Mouse (Mus musculus): ENCODE results near the gene Mrpl27.
A peak's percentile ranks its signal among the peaks of the same experiment; 100 is the strongest.
"Not testable (repeated sequence)": the region's sequence is repeated elsewhere in the genome, so short reads cannot be mapped to it uniquely, and the experiment has no call there.

Gene Mrpl27

DNA sequence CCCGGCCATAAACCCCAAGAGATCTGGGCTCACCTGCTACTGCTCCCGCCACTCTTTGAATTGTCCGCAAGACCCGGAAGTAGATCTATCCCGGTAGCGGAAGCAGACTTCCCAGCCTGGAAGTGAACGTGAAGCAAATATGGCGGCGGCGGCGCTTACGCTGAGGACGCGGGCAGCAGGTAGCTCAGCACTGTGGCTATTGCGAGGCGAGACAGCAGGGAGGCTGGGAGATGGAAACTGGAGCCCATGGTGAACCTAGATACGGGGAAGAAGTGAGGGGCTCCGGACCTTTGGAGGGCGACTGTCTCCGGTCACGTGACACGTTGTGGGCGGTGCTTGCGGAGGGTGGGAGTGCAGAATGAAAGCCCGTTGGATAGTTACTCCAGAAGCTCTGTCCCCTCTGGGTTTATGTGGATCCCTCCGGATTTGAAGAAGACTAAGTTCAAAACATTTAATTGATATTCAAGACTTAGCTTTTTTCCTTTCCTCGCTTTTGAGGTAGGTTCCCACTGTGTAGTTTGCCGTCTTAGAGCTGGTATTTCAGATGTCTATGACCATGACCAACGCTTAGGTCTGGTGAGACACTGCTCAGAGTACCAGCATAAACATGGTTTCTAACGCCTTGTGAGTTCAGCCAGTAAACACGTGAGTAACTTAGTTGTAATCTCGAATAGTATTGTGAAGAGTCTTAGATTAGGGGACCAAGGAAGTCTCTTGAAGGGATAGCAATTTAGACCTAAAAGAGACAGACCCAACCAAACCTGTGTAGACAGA is at the start of gene Mrpl27, which contains the start of gene Eme1:
Gene Mrpl27 (plus strand): TSS at position 105 of the 774 bp plus-strand sequence.
Gene Eme1 (minus strand): TSS at position 302 of the 774 bp plus-strand sequence.
- DNase-seq (ENCODE audit: low read depth, low spot score) = peak; percentile 88

- no peak for DNase-seq (ENCODE audit: low read depth, low spot score)
These were observed 42.5 kb upstream of the Mrpl27 start for GRCm38 (mm10) chr11:94610744-94611740.

DNA sequence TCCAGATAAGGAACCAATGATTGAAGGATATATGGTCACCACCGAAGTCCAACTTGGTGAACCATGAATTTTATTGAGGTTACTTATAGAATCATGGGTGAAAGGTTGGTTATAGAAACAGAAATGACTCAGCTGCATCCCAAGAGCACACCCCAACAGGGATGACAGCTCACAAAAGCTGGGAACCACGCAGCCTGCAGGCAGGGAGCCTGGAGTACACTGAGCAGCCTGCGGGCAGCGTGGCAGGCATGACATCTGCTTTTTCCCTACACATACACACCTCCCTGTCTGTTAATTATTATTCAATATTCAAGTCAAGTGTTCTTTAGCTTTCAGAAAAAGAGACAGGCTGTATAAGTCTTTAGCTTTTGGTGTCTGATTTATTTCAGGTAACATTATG is 39.0 kb upstream of the Mrpl27 start:
- DNase-seq (ENCODE audit: low read depth, low spot score) = no peak

DNA sequence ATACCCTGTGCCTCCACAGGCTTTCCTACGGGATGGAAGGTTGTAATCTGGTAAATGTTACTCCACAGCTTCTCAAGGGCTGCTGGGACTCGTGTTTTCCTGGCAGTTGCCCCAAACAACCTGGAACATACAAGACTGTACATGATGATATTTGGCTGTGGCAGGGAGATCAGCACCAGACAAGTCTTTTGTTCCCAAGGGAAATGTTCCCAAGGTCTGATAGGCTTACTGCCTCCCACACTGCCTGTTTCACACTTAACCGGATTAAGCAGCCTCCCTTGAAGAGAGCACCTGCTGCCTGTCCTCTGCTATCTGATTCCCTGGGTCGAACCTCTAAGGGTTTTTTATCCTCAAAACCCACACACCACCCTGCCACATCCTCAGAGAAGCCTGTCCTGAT is 38.1 kb upstream of the Mrpl27 start:
- no peak for DNase-seq (ENCODE audit: low read depth, low spot score)

GRCm38 (mm10) chr11:94617646-94618045 is 35.9 kb upstream of the Mrpl27 start:
- DNase-seq (ENCODE audit: low read depth, low spot score) = peak; percentile 57

DNA sequence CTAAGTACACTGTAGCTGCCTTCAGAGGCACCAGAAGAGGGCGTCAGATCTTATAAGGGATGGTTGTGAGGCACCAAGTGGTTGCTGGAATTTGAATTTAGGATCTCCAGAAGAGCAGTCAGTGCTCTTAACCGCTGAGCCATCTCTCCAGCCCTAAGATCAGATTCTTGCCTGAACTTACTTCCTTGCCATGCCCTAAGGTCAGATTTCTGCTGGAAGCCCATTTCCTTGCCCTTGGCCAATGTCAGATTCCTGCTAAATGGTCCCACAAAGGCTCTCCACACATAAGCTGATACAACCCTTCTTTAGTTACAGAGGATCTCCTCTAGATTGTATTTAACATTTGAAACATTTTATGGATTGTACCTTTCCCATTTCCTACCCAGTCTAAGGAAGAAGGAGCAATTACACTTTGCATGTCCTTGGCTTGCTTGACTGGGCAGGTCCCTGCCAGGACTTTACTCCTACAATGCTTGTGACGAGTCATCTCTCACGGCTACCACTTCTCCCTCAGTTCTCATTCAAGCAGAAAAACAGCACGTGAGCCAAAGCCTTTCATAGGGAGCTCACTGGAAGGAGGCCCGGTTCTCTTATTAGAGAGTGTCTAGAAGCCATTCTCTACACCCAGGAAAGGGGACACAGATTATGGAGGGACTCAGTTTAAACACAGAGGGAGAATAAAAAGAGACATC is 32.7 kb upstream of the Mrpl27 start:
- peak; percentile 84 for DNase-seq (ENCODE audit: low read depth, low spot score)

- peak; percentile 43 for DNase-seq (ENCODE audit: low read depth, low spot score)
These were observed 32.1 kb upstream of the Mrpl27 start for GRCm38 (mm10) chr11:94621458-94621852.

DNA sequence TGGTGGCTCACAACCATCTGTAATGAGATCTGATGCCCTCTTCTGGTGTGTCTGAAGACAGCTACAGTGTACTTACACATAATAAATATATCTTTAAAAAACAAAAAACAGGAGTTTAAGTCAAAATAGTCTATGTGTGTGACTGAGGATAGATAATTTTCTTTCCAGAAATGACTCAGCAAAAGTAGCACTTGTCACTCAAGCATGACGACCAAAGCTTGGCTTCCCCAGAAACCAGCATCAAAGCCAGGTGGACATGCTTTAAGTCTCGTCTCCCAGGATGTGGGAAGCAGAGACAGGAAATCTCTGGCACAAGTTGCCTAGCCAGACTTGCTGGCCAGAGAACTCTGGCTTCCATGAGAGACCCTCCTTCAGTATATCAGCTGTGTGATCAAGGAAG is 31.4 kb upstream of the Mrpl27 start:
- DNase-seq (ENCODE audit: low read depth, low spot score) = no peak

DNA sequence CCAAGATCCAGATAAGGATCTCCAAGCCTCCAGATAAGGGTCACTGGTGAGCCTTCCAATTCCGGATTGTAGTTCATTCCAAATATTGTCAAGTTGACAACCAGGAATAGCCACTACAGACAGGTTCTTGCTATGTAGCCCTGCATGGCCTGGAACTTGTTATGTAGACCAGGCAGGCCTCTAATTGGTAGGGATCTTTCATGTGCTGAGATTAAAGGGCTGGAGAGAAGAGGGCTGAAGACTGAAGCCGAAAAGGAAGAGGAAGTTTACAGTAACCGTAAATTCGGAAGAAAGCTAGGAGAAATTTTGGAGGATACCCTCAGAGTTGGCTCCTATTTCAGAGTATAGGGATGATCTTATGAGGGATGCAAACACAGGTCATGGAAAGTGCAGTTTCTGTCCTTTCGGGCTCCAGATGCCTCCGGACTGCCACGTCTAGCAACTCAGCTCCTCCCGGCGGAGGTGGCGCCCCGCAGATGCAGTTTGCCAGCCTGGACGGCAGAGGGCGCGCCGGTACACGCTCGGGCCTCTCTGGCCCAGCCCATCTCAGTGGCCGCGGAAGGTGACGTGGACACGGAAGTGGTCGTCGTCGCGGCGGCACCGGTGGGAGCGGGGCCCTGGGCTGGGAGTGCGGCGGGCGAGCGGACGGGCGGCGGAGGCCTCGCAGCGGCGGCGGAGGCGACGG is 24.2 kb upstream of the Mrpl27 start, which contains the start of gene Lrrc59:
Gene Lrrc59 (plus strand): TSS at position 569 of the 685 bp plus-strand sequence.
- DNase-seq (ENCODE audit: low read depth, low spot score) = peak; percentile 95

DNA sequence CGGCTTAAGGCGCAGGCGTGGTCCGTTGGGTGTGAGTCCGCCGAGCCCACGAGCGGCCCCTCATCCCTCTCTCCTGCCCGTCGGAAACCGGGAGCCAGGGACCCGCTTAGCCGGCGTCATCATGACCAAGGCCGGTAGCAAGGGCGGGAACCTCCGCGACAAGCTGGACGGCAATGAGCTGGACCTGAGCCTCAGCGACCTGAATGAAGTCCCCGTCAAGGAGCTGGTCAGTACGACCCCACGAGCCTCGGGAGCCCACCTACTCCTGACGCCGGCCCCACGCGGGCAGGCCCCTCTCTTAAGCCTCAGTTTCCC is 23.7 kb upstream of the Mrpl27 start:
- no peak for DNase-seq (ENCODE audit: low read depth, low spot score)

DNA sequence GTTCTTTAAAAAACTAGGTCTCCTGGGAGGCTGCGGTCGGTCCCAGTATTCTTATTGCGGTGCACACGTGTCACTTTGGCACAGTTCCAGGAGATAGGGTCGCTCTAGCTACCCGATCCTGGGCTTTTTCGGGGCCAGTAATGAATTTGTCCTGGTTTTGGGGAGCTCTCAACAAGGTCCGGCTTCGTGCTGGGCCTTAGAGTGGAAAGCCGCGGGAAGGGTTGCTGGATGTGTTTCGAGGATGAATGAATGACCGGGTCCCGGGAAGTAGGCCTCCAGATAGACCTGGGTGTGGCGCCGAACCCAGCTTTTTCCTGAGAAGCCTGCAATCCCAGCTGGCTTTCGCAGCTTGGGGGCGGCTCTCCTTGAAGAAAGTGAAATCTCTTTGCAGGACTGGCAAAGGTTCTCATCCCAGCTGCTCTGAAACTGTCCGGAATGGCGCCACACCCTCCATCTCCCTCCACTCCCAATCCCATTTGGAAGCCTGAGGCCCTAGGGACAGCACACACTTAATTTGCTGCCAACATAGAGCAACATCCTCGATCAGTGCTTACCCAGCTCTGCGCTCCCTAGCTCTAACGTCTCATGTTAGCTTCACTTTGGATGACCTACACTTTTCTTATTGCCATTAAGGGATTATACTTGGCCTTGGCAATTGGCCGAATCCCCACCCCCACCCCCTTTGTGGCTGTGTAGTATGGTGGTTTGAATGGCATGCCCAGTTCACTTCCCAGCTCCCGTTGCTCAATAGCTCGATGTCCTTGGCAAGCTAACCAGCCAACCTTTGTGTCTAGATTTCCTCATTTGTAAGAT is 23.2 kb upstream of the Mrpl27 start:
- peak; percentile 81 for DNase-seq (ENCODE audit: low read depth, low spot score)

DNA sequence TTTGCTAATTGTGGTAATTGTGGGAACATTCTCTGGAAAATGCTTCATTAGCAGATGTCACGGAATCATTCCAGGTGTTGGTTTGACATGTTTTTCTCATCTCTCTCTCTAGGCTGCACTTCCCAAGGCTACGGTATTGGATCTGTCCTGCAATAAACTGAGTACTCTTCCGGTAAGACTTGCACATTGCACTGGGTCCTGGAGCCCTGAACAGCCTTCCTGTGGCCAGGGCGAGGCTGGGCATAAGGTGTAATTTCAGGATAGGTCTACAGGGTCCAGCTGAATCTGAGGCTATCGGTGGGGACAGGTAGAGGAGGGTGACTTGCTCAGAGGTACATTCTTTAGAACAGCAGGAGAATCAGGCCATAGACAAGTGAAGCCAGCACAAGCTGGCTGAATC is 21.6 kb upstream of the Mrpl27 start:
- no peak for DNase-seq (ENCODE audit: low read depth, low spot score)

DNA sequence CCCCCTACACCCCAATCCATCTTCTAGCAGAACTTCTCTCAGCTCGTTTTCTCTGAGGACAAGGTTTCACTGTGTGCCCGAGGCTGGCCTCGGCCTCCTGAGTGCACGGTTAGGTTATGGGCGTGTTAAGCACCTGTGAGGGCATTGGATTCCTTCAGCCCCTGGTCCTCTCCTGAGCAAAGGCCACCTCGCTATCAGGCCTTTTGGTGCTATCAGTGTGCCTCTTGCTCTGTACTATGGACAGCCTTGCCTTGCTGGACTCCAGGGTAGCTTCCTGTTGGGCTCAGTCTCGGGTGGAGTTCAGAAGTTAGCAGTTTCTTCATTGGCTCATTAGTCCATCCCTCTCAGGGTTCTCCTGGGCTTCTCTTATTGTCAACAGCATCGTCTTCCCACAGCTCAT is 20.6 kb upstream of the Mrpl27 start:
- no peak for DNase-seq (ENCODE audit: low read depth, low spot score)

GRCm38 (mm10) chr11:94634431-94634830 is 19.1 kb upstream of the Mrpl27 start:
- DNase-seq (ENCODE audit: low read depth, low spot score) = no peak

DNA sequence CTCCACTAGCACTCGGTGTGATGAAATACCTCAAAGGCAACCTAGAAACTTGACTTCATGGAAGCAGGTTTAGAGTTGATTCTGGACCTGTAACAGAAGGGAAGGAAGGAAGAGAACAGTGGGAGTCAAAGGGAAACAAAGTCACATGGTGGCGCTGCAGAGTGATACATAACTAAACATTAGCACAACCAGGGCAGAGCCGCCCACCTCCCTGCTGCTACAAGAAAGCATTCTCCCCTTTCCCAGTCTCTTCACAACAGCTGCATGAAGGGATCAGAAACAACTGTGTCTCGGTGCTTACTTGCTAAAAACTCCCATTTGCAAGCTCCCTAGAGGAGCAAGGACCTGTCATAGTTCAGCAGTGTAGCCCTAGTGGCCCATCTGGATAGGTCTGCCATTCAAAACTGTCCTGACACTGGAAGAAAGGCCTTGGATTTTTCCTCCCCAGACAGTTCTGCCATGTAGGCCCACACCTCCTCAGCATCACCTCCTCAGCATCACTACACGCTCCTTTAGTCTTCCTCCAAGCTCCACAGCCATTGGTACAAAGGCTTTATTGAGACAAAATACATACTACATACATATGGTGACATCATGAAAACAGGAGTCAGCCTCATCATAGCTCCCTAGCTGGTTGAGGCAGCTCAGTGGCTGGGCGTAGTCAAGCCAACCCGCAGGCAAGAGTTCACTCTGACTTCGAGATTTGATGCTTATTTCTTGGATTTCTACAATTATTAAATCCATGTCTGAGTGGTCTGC is 8.9 kb upstream of the Mrpl27 start:
- DNase-seq (ENCODE audit: low read depth, low spot score) = no peak

GRCm38 (mm10) chr11:94646457-94646856 is 7.1 kb upstream of the Mrpl27 start:
- no peak for DNase-seq (ENCODE audit: low read depth, low spot score)

- not testable (repeated sequence) for DNase-seq (ENCODE audit: low read depth, low spot score)
These were observed 2.3 kb upstream of the Mrpl27 start for GRCm38 (mm10) chr11:94651241-94651640.

DNA sequence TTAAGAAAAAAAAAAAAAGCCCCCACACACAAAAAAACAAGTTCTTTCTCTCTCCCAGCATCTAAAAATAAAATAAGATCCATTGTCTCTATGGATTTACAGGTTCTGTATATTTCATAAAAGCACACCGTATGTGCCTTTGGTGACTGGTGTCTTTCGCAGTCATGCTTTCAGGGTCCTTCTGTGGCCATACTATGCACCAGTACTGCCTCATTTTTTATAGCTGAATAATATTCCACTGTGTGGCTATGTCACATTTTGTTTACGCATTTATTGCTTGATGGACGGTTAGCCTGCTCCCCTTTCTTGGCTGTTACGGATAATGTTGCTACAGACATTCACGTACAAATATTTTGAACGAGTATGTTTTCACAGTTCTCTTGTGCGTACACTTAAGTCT is 594 bp upstream of the Mrpl27 start:
- DNase-seq (ENCODE audit: low read depth, low spot score) = no peak

- no peak for DNase-seq (ENCODE audit: low read depth, low spot score)
These were observed 7.8 kb downstream of the Mrpl27 start for GRCm38 (mm10) chr11:94661344-94661743.

- DNase-seq (ENCODE audit: low read depth, low spot score) = no peak
These were observed 11.7 kb downstream of the Mrpl27 start for GRCm38 (mm10) chr11:94665281-94665680.

Data from ZHBTc4 (cell line).